Mouse (Mus musculus) lung, adult 10 weeks (tissue): ENCODE results near the gene Gys1. TPM values are rescaled to one million over a fixed set of nuclear protein-coding genes. Genes with fewer than 3 reads are reported as not detected.

Source experiments
- polyA plus RNA-seq: library from polyadenylated mRNA; stranded (reverse); fragments of 350-450 nt; fragmentation: Illumina TruSeq; extraction: RNeasy Lipid Tissue Mini Kit (QIAGEN cat#74804); gene quantifications from one replicate; pipeline ENCODE4 v1.2.3, GENCODE M21; 2014; ENCODE audit warnings: low read depth, low replicate concordance; ENCODE audit not compliant: insufficient read depth

The Gys1 gene
- polyA plus RNA-seq, result 8.9 TPM

DNA sequence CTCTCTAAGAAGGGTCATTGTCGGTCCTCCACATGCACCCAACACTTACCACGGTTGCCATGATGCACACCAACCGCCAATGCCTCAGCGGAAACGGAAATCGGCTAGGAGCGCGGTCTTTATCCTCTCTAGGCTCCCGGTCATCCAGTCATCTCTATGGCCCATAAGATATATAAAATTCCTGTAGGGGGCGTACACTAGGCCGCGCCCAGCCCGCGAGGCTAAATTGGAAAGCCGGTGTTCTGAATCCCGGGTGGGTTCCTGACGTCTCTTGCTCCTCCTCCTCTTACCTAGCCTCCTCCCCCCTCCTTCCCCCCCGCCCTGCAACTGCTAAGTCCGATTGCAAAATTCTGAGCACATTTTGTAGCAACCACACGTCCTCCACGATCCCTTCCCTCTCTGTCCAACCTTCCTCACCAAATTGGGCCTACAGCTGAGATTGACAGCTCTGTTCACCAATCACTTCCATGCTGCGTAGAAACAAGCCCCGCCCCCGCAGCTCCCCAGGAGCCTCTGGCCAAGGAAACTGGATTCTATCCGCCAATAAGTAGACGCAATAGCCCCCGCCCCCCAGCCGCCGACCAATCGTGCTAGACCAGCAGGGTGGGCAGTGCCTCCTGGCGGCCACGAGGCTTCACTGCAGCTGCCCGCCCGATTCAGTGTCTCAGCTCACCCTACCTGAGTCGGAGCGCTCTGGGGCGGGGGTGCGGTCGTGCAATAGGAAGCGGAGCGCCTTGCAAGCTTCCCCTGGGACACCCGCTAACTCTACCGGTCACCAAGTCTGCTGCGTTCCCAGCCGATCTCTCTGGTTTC, at the start of gene Gys1:
Gene Gys1, plus strand, starts transcription at position 642 of the 813 bp plus-strand sequence.

DNA sequence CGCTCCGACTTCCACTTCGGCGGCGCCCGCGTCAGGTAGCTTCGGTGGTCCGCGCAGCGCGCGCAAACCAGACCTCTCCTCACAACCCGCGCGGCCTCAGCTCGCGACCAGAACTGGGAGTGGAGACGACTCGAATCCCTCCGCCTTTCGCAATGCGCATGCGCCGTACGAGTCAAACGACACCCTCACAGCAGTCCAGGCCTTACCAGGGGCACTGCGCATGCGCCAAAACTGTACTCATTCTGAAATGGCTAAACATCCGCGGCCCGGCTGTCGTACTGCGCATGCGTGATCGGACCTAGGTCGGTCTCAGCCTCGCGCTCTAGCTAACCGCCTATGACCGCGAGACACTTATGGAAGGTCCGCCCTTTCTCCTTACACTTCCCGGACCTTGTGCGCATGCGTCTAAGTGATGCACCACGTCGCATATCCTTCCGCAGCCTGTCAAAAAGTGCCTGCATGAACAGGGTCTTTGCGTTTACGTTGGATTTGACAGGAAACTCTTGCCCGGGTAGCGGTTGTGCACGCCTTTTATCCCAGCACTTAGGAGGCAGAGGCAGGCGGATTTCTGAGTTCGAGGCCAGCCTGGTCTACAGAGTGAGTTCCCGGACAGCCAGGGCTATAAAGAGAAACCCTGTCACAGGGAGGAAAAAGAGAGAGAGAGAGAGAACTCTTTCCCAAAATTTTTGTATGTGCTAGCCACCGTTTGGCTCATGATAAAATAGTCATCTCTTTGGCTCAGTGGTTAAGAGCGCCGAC, 38.9 kb upstream of the Gys1 start, which contains the start of gene Snrnp70:
Gene Snrnp70, minus strand, starts transcription at position 165 of the 759 bp plus-strand sequence.

GRCm38 (mm10) chr7:45405091-45406075, 29.3 kb upstream of the Gys1 start, which contains the start of gene Kcna7:
TSS of gene Kcna7 (plus strand) at chr7:45405653.

GRCm38 (mm10) chr7:45413113-45413863, 21.4 kb upstream of the Gys1 start, which contains the start of gene Ntf5:
TSS of gene Ntf5 (plus strand) at chr7:45413695.

GRCm38 (mm10) chr7:45420615-45420919, 14.1 kb upstream of the Gys1 start, which contains the start of gene Lhb:
TSS of gene Lhb (plus strand) at chr7:45420820.

DNA sequence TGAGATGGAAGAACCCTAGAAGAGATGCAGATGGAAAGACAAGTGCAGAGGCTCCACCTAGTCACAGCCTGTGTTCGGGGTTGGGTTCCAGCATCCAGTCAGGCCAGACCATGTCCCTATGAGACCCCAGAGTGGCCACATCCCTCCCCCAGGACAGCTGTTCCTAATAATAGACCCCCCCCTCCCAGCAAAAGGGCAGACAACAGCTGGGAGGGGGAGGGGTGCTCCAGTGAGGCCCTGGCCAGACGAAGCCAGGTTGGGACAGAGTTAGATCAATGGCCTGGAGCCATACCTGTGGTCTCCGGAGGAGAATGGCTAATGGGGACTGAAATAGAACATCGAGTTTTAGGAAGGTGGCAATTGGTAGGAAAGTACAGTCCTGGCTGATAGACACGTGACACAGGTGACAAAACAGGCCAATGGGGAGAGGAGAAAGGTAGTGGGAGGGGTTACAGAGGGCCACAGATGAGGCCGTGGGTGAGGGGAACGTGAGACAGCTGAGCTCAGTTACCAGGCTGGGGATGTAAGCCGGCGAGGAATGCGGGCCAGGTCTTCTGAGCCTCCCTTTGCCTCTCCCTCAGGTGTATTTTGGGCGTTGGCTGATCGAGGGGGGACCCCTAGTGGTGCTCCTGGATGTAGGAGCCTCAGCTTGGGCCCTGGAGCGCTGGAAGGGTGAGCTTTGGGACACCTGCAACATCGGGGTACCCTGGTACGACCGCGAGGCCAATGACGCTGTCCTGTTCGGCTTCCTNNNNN, 3.1 kb downstream of the Gys1 start, which contains the start of gene Ruvbl2:
Gene Ruvbl2, minus strand, starts transcription at position 576 of the 756 bp plus-strand sequence.

GRCm38 (mm10) chr7:45459564-45460140, 25.0 kb downstream of the Gys1 start, which contains the start of gene Ftl1:
TSS of gene Ftl1 (minus strand) at chr7:45459884.

DNA sequence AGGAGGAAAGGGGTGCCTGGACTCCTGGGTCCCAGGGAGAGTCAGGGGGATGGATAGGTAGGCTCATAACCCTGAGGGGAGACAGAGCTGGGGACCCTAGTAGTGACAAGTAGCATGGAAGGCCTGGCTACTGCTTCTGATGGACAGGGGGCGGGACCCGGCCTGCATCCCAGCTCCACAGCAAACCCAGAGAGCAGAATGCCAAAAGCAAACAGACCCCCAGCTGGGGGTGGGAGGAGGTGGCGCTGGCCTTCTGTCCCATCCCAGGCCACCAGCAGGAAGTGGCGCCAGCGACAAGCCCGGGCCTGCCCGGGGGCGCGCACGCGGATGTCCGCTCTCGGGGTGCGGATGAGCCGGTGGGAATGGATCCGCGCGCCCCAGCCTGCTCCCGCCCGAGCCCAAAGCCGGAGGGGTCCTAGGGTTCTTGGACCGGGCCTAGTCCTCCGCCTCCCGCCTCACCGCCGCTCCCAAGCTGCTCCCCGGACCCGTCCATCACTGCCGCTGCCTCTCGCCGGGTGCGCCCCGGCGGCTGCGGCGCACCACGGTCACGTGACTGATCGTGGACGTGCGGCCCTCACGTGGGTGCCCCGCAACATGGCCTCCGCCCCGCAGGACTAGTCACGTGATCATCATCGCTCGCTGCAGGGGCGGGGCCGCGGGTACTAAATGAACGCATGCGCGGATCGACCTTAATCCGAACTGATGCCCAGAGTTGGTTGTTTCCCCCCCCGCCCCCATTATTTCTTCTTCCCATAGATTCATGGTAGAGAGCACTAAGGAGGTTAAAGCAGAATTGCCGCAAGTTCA, 31.8 kb downstream of the Gys1 start, which contains the start of gene Bax:
Gene Bax, minus strand, starts transcription at position 616 of the 807 bp plus-strand sequence.

GRCm38 (mm10) chr7:45481374-45481927, 46.8 kb downstream of the Gys1 start, which contains the start of gene Tulp2:
TSS of gene Tulp2 (plus strand) at chr7:45481877.

GRCm38 (mm10) chr7:45486761-45487415, 52.2 kb downstream of the Gys1 start, which contains the start of gene Gm45808:
TSS of gene Gm45808 (minus strand) at chr7:45486811.

GRCm38 (mm10) chr7:45488293-45489204, 53.9 kb downstream of the Gys1 start, which contains the start of gene Dhdh:
TSS of gene Dhdh (minus strand) at chr7:45488805.

Other genes starting within 250 kb of the Gys1 start
- 1.5 TPM for gene Ccdc155, start 230.0 kb upstream of the Gys1 start, polyA plus RNA-seq
- 0.81 TPM for gene Dkkl1, start 222.7 kb upstream of the Gys1 start, polyA plus RNA-seq
- gene Tead2, start 219.1 kb upstream of the Gys1 start, polyA plus RNA-seq, result 16.7 TPM
- gene Cd37, start 195.7 kb upstream of the Gys1 start, polyA plus RNA-seq, result 36.3 TPM
- gene Slc6a16, start 193.8 kb upstream of the Gys1 start, polyA plus RNA-seq, result not detected
- not detected for gene Slc6a21, start 157.3 kb upstream of the Gys1 start, polyA plus RNA-seq
- 26.8 TPM for gene Trpm4, start 101.1 kb upstream of the Gys1 start, polyA plus RNA-seq
- gene Hrc, start 99.6 kb upstream of the Gys1 start, polyA plus RNA-seq, result 4.6 TPM
- 0.80 TPM for gene Ppfia3, start 67.8 kb upstream of the Gys1 start, polyA plus RNA-seq
- gene Lin7b, start 64.3 kb upstream of the Gys1 start, polyA plus RNA-seq, result not detected
- 123 TPM for gene Snrnp70, start 39.1 kb upstream of the Gys1 start, polyA plus RNA-seq
- not detected for gene Kcna7, start 29.2 kb upstream of the Gys1 start, polyA plus RNA-seq
- gene Ntf5, start 21.1 kb upstream of the Gys1 start, polyA plus RNA-seq, result 3.0 TPM
- gene Lhb, start 14.0 kb upstream of the Gys1 start, polyA plus RNA-seq, result 5.9 TPM
- gene Ruvbl2, start 3.3 kb downstream of the Gys1 start, polyA plus RNA-seq, result 33.3 TPM
- gene Ftl1, start 25.0 kb downstream of the Gys1 start, polyA plus RNA-seq, result 2,902 TPM
- gene Bax, start 32.1 kb downstream of the Gys1 start, polyA plus RNA-seq, result 93.3 TPM
- gene Tulp2, start 47.0 kb downstream of the Gys1 start, polyA plus RNA-seq, result not detected
- not detected for gene Gm45808, start 52.0 kb downstream of the Gys1 start, polyA plus RNA-seq
- gene Dhdh, start 54.0 kb downstream of the Gys1 start, polyA plus RNA-seq, result 5.0 TPM
- gene Nucb1, start 75.6 kb downstream of the Gys1 start, polyA plus RNA-seq, result 134 TPM
- gene Ppp1r15a, start 91.4 kb downstream of the Gys1 start, polyA plus RNA-seq, result 62.8 TPM
- 5.7 TPM for gene Plekha4, start 91.5 kb downstream of the Gys1 start, polyA plus RNA-seq
- 0.54 TPM for gene Hsd17b14, start 120.0 kb downstream of the Gys1 start, polyA plus RNA-seq
- gene Bcat2, start 135.3 kb downstream of the Gys1 start, polyA plus RNA-seq, result 43.0 TPM
- gene Fgf21, start 180.6 kb downstream of the Gys1 start, polyA plus RNA-seq, result not detected
- gene Fut1, start 182.4 kb downstream of the Gys1 start, polyA plus RNA-seq, result not detected
- 0.38 TPM for gene Izumo1, start 187.0 kb downstream of the Gys1 start, polyA plus RNA-seq
- gene Rasip1, start 192.6 kb downstream of the Gys1 start, polyA plus RNA-seq, result 47.4 TPM
- gene Mamstr, start 205.1 kb downstream of the Gys1 start, polyA plus RNA-seq, result 1.9 TPM
- gene Fut2, start 231.6 kb downstream of the Gys1 start, polyA plus RNA-seq, result 0.20 TPM
- gene Ntn5, start 249.2 kb downstream of the Gys1 start, polyA plus RNA-seq, result 0.75 TPM